Mouse (Mus musculus): ENCODE results near the gene Cenpf. TPM values are rescaled to one million over a fixed set of nuclear protein-coding genes. Genes with fewer than 3 reads are reported as not detected.

Cenpf gene
- polyA plus RNA-seq, 1 experiment from 2014 or later = 58.6 TPM

- H3K9me3 ChIP-seq (replicated peaks) = no peaks in the 10 kb centered on the region
- H3K36me3 ChIP-seq = no peaks in the 10 kb centered on the region
- DNase-seq (peak; percentile 17), ATAC-seq (ENCODE audit: low read depth) (no peak)
- no peak overlapping the region for H3K4me3 ChIP-seq (replicated peaks)
- WGBS (ENCODE audit: insufficient replicate concordance) = 57% methylated on average over 9 of the region's 9 CpGs
- H3K4me2 ChIP-seq = no peak overlapping the region
- H3K27ac ChIP-seq = no peak overlapping the region
- no peaks in the 10 kb centered on the region for H3K4me1 ChIP-seq (replicated peaks)
- no peak overlapping the region for H3K9ac ChIP-seq
- H3K27me3 ChIP-seq = no peaks in the 10 kb centered on the region
These were observed 59.7 kb downstream of the Cenpf start for GRCm38 (mm10) chr1:189627976-189628768.

DNA sequence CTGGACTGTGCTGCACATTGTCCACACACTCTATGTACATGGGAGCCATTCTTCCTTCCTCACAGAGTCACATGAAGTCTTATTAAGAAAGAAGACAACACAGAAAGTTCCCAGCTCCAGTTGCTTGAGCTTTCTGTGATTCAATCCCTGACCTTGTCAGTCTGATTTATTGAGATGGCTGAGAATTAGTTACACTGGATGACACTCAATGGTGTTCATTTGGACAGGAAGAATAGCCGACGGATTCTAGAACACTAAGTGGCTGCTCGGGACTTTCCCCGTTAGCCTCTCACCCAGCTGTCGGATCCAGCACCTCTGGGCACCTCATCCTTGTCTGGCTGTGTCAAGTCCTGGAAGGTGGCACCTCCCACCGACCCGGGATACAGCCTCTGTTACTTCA is 63.1 kb downstream of the Cenpf start:
- Histone ChIP-seq H3K36me3 (no peaks in the 10 kb centered on the region), H3K4me3 (replicated peaks) (no peak overlapping the region), H3K4me2 (no peak overlapping the region), H3K4me1 (replicated peaks) (no peaks in the 10 kb centered on the region), H3K9ac (no peak overlapping the region), H3K27ac (no peak overlapping the region), H3K27me3 (no peaks in the 10 kb centered on the region), H3K9me3 (replicated peaks) (no peaks in the 10 kb centered on the region)
- no peak for ATAC-seq (ENCODE audit: low read depth)
- no peak for DNase-seq
- WGBS (ENCODE audit: insufficient replicate concordance) = 74% methylated on average over 7 of the region's 7 CpGs

DNA sequence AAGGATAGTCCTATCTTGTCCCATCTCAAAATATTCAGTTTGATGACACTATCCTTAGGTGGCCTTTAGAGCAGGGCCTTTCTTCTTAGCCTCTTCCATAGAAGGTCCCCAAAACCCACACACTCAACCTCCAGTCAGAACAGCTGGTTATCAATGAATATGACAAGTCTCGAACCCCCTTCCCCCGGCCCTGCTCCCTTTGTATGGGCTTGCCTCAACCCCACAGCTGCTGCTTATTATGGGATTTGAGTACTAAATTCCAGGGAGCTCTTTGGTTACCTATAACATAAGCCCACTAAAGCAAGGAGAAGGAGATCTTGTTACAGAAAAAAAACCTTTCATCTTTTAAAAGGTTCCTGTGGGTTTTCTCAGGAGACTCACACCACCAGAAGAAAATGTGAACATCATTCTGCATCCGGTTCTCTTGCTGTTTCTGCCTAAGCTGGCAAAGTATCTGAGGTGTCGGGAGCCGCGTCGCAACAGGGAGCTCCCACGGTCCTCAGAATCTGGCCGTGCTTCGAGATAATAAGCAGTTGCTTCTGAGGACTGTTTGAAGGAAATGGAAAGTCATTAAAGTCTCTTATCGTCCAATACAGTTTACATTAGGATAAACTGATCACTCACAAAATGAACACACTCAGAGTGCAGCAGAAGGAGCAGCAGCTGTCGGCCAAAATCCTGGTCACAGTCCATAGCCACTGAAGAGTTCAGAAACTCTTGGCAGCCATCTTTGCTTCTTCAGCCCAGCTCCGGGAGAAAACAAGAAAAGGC is 68.7 kb downstream of the Cenpf start:
- no peak for ATAC-seq (ENCODE audit: low read depth)
- no peak overlapping the region for H3K4me2 ChIP-seq
- no peaks in the 10 kb centered on the region for H3K4me1 ChIP-seq (replicated peaks)
- no peak overlapping the region for H3K9ac ChIP-seq
- no peaks in the 10 kb centered on the region for H3K9me3 ChIP-seq (replicated peaks)
- no peaks in the 10 kb centered on the region for H3K36me3 ChIP-seq
- H3K27ac ChIP-seq = no peak overlapping the region
- no peak overlapping the region for H3K4me3 ChIP-seq (replicated peaks)
- no peak for DNase-seq
- WGBS (ENCODE audit: insufficient replicate concordance) = 64% methylated on average over 13 of the region's 13 CpGs
- H3K27me3 ChIP-seq = no peaks in the 10 kb centered on the region

- DNase-seq = no peak
- WGBS (ENCODE audit: insufficient replicate concordance) = 70% methylated on average over 5 of the region's 5 CpGs
- Histone ChIP-seq H3K9ac (no peak overlapping the region), H3K27ac (no peak overlapping the region), H3K4me3 (replicated peaks) (no peak overlapping the region), H3K27me3 (no peaks in the 10 kb centered on the region), H3K36me3 (no peaks in the 10 kb centered on the region), H3K4me2 (no peak overlapping the region), H3K9me3 (replicated peaks) (no peaks in the 10 kb centered on the region), H3K4me1 (replicated peaks) (no peaks in the 10 kb centered on the region)
- no peak for ATAC-seq (ENCODE audit: low read depth)
These were observed 70.5 kb downstream of the Cenpf start for GRCm38 (mm10) chr1:189617381-189617780.

GRCm38 (mm10) chr1:189615246-189615645 is 72.6 kb downstream of the Cenpf start:
- WGBS (ENCODE audit: insufficient replicate concordance) = 67% methylated on average over 7 of the region's 7 CpGs
- H3K4me1 ChIP-seq (replicated peaks) = no peaks in the 10 kb centered on the region
- no peak overlapping the region for H3K9ac ChIP-seq
- H3K9me3 ChIP-seq (replicated peaks) = no peaks in the 10 kb centered on the region
- no peak overlapping the region for H3K4me3 ChIP-seq (replicated peaks)
- ATAC-seq (ENCODE audit: low read depth) (no peak), DNase-seq (no peak)
- no peaks in the 10 kb centered on the region for H3K36me3 ChIP-seq
- H3K27me3 ChIP-seq = no peaks in the 10 kb centered on the region
- H3K4me2 ChIP-seq = no peak overlapping the region
- no peak overlapping the region for H3K27ac ChIP-seq

- Histone ChIP-seq H3K27ac (no peak overlapping the region), H3K27me3 (no peaks in the 10 kb centered on the region), H3K9ac (no peak overlapping the region), H3K4me2 (no peak overlapping the region), H3K4me1 (replicated peaks) (no peaks in the 10 kb centered on the region), H3K9me3 (replicated peaks) (no peaks in the 10 kb centered on the region), H3K4me3 (replicated peaks) (no peak overlapping the region), H3K36me3 (no peaks in the 10 kb centered on the region)
- DNase-seq = no peak
- ATAC-seq (ENCODE audit: low read depth) = no peak
- WGBS (ENCODE audit: insufficient replicate concordance) = 39% methylated on average over 7 of the region's 7 CpGs
These were observed 74.8 kb downstream of the Cenpf start for GRCm38 (mm10) chr1:189613076-189613475.

GRCm38 (mm10) chr1:189611775-189612174 is 76.1 kb downstream of the Cenpf start:
- H3K9ac ChIP-seq = no peak overlapping the region
- H3K9me3 ChIP-seq (replicated peaks) = no peaks in the 10 kb centered on the region
- H3K36me3 ChIP-seq = no peaks in the 10 kb centered on the region
- no peaks in the 10 kb centered on the region for H3K4me1 ChIP-seq (replicated peaks)
- H3K27me3 ChIP-seq = no peaks in the 10 kb centered on the region
- H3K4me2 ChIP-seq = no peak overlapping the region
- H3K4me3 ChIP-seq (replicated peaks) = no peak overlapping the region
- H3K27ac ChIP-seq = no peak overlapping the region
- no peak for DNase-seq
- ATAC-seq (ENCODE audit: low read depth) = no peak
- 72% methylated on average over 4 of the region's 4 CpGs for WGBS (ENCODE audit: insufficient replicate concordance)

DNA sequence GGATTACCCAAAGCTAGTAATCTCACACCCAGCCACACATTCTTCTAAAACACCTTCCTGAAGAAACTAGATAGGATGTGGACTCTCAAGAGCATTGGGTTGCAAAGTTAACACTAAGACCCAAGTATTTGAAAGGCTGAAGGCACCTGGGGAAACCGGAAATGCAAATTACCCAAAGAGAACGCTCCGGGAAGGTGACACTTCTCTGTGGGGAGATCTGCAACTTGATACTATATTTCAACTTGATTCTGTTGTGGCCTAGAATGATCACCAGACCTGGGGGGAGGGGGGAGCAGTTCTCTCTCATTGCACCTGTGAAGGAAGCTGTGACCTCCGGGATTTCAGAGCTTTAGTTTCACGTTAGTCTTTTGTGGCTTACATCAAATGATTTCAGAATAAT is 79.2 kb downstream of the Cenpf start:
- DNase-seq = no peak
- no peaks in the 10 kb centered on the region for H3K4me1 ChIP-seq (replicated peaks)
- WGBS (ENCODE audit: insufficient replicate concordance) = 15% methylated on average over 5 of the region's 5 CpGs
- ATAC-seq (ENCODE audit: low read depth) = no peak
- H3K27me3 ChIP-seq = no peaks in the 10 kb centered on the region
- no peaks in the 10 kb centered on the region for H3K36me3 ChIP-seq
- H3K4me3 ChIP-seq (replicated peaks) = no peak overlapping the region
- no peak overlapping the region for H3K9ac ChIP-seq
- no peak overlapping the region for H3K4me2 ChIP-seq
- no peak overlapping the region for H3K27ac ChIP-seq
- no peaks in the 10 kb centered on the region for H3K9me3 ChIP-seq (replicated peaks)

GRCm38 (mm10) chr1:189608039-189608438 is 79.8 kb downstream of the Cenpf start:
- DNase-seq (no peak), ATAC-seq (ENCODE audit: low read depth) (no peak)
- no peaks in the 10 kb centered on the region for H3K27me3 ChIP-seq
- H3K9me3 ChIP-seq (replicated peaks) = no peaks in the 10 kb centered on the region
- no peak overlapping the region for H3K9ac ChIP-seq
- H3K36me3 ChIP-seq = no peaks in the 10 kb centered on the region
- WGBS (ENCODE audit: insufficient replicate concordance) = 62% methylated on average over 3 of the region's 3 CpGs
- no peaks in the 10 kb centered on the region for H3K4me1 ChIP-seq (replicated peaks)
- no peak overlapping the region for H3K4me2 ChIP-seq
- H3K4me3 ChIP-seq (replicated peaks) = no peak overlapping the region
- no peak overlapping the region for H3K27ac ChIP-seq

- H3K4me3 ChIP-seq (replicated peaks) = no peak overlapping the region
- no peaks in the 10 kb centered on the region for H3K27me3 ChIP-seq
- no peak overlapping the region for H3K4me2 ChIP-seq
- no peaks in the 10 kb centered on the region for H3K36me3 ChIP-seq
- ATAC-seq (ENCODE audit: low read depth) = no peak
- H3K9me3 ChIP-seq (replicated peaks) = no peaks in the 10 kb centered on the region
- DNase-seq = no peak
- H3K27ac ChIP-seq = no peak overlapping the region
- H3K4me1 ChIP-seq (replicated peaks) = no peaks in the 10 kb centered on the region
- no peak overlapping the region for H3K9ac ChIP-seq
- 75% methylated on average over 8 of the region's 8 CpGs for WGBS (ENCODE audit: insufficient replicate concordance)
These were observed 82.2 kb downstream of the Cenpf start for GRCm38 (mm10) chr1:189605598-189606126.

DNA sequence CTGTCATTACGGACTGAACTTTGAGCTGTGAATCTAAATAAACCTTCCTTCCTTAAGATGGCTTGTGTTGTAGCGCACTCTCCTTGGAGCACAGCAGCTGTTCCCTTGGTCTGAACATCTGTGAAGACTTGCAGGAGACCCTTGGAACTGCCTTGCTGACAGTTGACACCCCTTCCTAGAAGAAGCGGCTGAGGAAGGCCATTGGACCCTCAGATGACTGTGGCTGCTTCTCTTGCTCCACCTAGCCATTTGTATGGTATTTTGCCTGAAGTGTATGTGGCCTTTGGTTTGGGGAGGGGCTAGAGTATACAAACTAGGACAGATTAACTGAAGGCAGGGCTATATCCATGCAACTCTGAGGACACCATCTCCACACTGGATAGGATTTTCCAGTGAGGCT is 90.8 kb downstream of the Cenpf start:
- Histone ChIP-seq H3K4me3 (replicated peaks) (no peak overlapping the region), H3K9me3 (replicated peaks) (no peaks in the 10 kb centered on the region), H3K4me1 (replicated peaks) (no peaks in the 10 kb centered on the region), H3K27ac (no peak overlapping the region), H3K9ac (no peak overlapping the region), H3K36me3 (no peaks in the 10 kb centered on the region), H3K27me3 (no peaks in the 10 kb centered on the region), H3K4me2 (no peak overlapping the region)
- WGBS (ENCODE audit: insufficient replicate concordance) = 53% methylated on average over 3 of the region's 3 CpGs
- no peak for ATAC-seq (ENCODE audit: low read depth)
- DNase-seq = no peak

Measured in liver, embryonic 13.5 days (tissue).